Mouse (Mus musculus) B cell, adult 2 months (primary cell): ENCODE measurements around the gene Zdhhc1.

Experiments used
- DNase-seq, 2 experiments: peaks; one replicate each; pipeline ENCODE4 v3.0.0; 2022

The Zdhhc1 gene

GRCm38 (mm10) chr8:105476161-105476560, 20.5 kb downstream of the Zdhhc1 start:
- no peak for DNase-seq

- DNase-seq = no peak
Observed at GRCm38 (mm10) chr8:105475742-105476141, 21.0 kb downstream of the Zdhhc1 start.

GRCm38 (mm10) chr8:105475254-105475653, 21.4 kb downstream of the Zdhhc1 start:
- no peak for DNase-seq

GRCm38 (mm10) chr8:105474680-105475079, 22.0 kb downstream of the Zdhhc1 start:
- no peak for DNase-seq

GRCm38 (mm10) chr8:105473816-105474606, 22.7 kb downstream of the Zdhhc1 start:
- DNase-seq = no peak

- no peak for DNase-seq
Observed at GRCm38 (mm10) chr8:105472983-105473382, 23.7 kb downstream of the Zdhhc1 start.

GRCm38 (mm10) chr8:105472414-105472932, 24.2 kb downstream of the Zdhhc1 start:
- no peak for DNase-seq

- DNase-seq = peak; percentile 22 to 23
Observed at GRCm38 (mm10) chr8:105471314-105472015, 25.2 kb downstream of the Zdhhc1 start, which contains the start of gene Tppp3. Gene Tppp3 (minus strand): TSS chr8:105471526.

- DNase-seq = no peak
Observed at GRCm38 (mm10) chr8:105470681-105471313, 25.9 kb downstream of the Zdhhc1 start.

- no peak for DNase-seq
Observed at GRCm38 (mm10) chr8:105470262-105470661, 26.4 kb downstream of the Zdhhc1 start.

GRCm38 (mm10) chr8:105469816-105470215, 26.9 kb downstream of the Zdhhc1 start:
- no peak for DNase-seq

GRCm38 (mm10) chr8:105469041-105469695, 27.5 kb downstream of the Zdhhc1 start:
- no peak for DNase-seq

GRCm38 (mm10) chr8:105468002-105468720, 28.5 kb downstream of the Zdhhc1 start:
- DNase-seq = no peak

GRCm38 (mm10) chr8:105467396-105467985, 29.2 kb downstream of the Zdhhc1 start:
- no peak for DNase-seq

- DNase-seq = no peak
Observed at GRCm38 (mm10) chr8:105466700-105467291, 29.9 kb downstream of the Zdhhc1 start.

- DNase-seq = no peak
Observed at GRCm38 (mm10) chr8:105466246-105466645, 30.5 kb downstream of the Zdhhc1 start.

- no peak for DNase-seq
Observed at GRCm38 (mm10) chr8:105464595-105464994, 32.1 kb downstream of the Zdhhc1 start.

GRCm38 (mm10) chr8:105461085-105461803, 35.5 kb downstream of the Zdhhc1 start:
- no peak for DNase-seq

GRCm38 (mm10) chr8:105455218-105455617, 41.5 kb downstream of the Zdhhc1 start:
- DNase-seq = no peak

GRCm38 (mm10) chr8:105454088-105454487, 42.6 kb downstream of the Zdhhc1 start:
- DNase-seq = no peak

GRCm38 (mm10) chr8:105453296-105453695, 43.4 kb downstream of the Zdhhc1 start:
- DNase-seq = no peak
